Mouse (Mus musculus): ENCODE results near the gene Sort1. TPM values are rescaled to one million over a fixed set of nuclear protein-coding genes. Genes with fewer than 3 reads are reported as not detected.
"Not testable (repeated sequence)": the region's sequence is repeated elsewhere in the genome, so short reads cannot be mapped to it uniquely, and the experiment has no call there.

Gene Sort1
- 104 and 141 TPM in 2 replicates for polyA plus RNA-seq (2012; rRNA removed)

DNA sequence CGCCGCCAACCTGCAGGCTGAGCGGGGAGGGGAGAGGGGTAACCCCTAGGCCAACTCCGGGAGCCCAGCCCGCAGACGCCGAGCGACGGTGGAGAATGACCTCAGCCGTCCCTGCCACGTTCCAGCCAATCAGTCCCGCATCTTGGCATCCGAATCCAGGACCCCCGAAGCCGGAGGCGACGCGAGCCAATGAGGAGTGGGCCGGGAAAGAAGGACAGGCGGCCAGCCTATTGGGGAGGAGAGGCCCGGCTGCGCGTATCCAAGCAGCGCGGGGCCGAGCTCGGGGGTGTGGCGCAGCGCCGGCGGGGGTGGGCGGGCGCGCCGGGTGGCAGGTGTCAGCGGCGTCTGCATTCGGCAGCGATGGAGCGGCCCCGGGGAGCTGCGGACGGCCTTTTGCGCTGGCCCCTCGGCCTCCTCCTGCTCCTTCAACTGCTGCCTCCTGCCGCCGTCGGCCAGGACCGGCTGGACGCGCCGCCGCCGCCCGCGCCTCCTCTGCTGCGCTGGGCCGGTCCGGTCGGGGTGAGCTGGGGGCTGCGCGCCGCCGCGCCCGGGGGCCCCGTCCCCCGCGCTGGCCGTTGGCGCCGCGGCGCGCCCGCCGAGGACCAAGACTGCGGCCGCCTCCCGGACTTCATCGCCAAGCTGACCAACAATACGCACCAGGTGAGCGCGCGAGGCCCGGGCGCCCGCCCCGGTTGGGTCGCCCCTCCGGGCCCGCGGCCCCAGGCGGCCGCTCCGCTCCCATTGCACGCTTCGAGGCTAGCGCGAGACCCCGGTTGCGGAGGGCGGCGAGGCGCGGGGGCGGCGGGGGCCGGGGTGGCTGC lies at the start of gene Sort1:
TSS of gene Sort1 (plus strand) at position 302 of the 821 bp plus-strand sequence.
- DNase-seq: peak; percentile 82
- peaks cover 13% of the 10 kb centered on the region for H3K4me1 ChIP-seq (ENCODE audit: control insufficient read depth, insufficient read depth, low read length)
- under 1% methylated on average over 109 of the region's 109 CpGs for WGBS

DNA sequence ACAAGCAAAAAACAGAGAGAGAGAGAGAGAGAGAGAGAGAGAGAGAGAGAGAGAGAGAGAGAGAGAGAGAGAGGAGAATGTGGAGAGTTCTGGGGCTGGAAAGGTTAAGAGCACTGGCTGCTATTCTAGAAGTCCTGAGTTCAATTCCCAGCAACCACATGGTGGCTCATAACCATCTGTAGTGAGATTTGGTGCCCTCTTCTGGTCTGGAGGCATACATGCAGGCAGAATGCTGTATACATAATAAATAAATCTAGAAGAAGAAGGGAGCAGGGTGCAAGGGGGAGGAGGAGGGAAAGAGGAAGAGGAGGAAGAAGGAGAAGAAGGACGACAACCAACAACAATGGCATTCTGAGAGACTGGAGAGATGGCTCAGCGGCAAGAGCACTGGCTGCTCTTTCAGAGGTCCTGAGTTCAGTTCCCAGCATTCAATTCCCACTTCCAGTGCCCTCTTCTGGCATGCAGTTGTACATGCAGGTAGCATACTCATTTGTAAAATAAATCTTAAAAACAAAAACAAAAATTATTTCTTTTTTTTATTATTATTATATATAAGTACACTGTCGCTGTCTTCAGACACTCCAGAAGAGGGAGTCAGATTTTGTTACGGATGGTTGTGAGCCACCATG lies 46.3 kb upstream of the Sort1 start:
- not testable (repeated sequence) for H3K4me1 ChIP-seq (ENCODE audit: control insufficient read depth, insufficient read depth, low read length); H3K4me3 ChIP-seq (replicated peaks; ENCODE audit: extremely low read depth, low read depth, low read length); DNase-seq
- WGBS: 83% methylated on average over 4 of the region's 4 CpGs

More for the DNA sequence above, at the start of gene Sort1:
- H3K4me3 ChIP-seq (replicated peaks; ENCODE audit: extremely low read depth, low read depth, low read length): peak within 1 kb of the TSS; percentile 81
- TF ChIP-seq POLR2A (IDR thresholded peaks at IDR 0.05; ENCODE audit: borderline replicate concordance, extremely low read depth, low read depth, low read length) (peak; percentile 37; the same call in 1 of the 2 replicates), CTCF (IDR thresholded peaks at IDR 0.05; ENCODE audit: insufficient read depth, low read length) (no peak)

DNA sequence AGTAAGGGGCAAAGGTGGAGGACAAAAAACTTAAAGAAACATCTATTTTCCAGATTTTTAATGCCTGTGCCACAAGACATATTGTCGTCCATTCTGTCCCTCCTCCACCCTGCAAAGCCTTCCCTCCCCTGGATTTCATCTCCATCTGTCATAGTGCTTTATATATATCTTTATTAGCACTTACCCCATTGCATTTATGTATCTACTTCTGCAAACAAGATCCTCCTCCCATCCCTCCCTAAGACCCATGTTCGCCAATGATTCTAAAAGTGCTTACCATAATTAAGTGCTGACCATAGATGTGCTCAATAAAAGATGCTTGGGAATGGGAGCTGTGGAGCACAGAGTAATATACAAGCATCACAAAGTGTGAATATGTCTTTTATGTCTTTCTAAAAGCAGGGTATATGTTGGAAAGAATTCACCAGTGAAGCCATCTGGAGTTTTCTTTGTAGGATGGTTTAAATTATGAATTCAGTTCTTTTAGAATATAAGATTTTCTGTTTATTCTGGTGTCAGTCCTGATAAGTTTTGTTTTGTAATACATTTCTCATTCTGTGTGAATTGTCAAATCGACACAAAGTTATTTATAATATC lies 42.5 kb upstream of the Sort1 start:
- TF ChIP-seq POLR2A (IDR thresholded peaks at IDR 0.05; ENCODE audit: borderline replicate concordance, extremely low read depth, low read depth, low read length) (no peak), CTCF (IDR thresholded peaks at IDR 0.05; ENCODE audit: insufficient read depth, low read length) (no peak)
- no peak overlapping the region for H3K4me3 ChIP-seq (replicated peaks; ENCODE audit: extremely low read depth, low read depth, low read length)

DNA sequence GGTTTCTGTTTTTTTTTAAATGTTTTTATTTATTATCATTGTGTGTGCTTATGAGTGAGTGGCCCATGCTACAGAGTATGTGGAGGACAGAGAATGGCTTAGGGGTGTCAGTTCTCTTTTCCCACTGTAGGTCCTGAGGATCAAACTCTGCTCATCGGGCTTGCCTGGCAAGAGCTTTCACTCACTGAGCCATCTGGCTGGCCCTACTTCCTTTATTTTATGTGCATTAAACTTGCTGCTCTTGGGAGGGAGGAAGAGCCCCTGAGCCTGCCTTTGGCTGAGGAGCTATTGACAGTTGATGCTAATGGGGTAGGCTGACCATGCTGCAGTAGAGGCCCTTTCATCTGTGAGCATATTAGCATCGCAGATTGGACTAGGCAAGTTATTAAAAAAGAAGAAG lies 37.0 kb upstream of the Sort1 start:
- no peaks in the 10 kb centered on the region for H3K4me1 ChIP-seq (ENCODE audit: control insufficient read depth, insufficient read depth, low read length)
- 53% methylated on average over 2 of the region's 2 CpGs for WGBS
- H3K4me3 ChIP-seq (replicated peaks; ENCODE audit: extremely low read depth, low read depth, low read length): no peak overlapping the region
- no peak for TF ChIP-seq POLR2A (IDR thresholded peaks at IDR 0.05; ENCODE audit: borderline replicate concordance, extremely low read depth, low read depth, low read length)
- no peak for TF ChIP-seq CTCF (IDR thresholded peaks at IDR 0.05; ENCODE audit: insufficient read depth, low read length)
- DNase-seq: no peak

More for the DNA sequence above, 42.5 kb upstream of the Sort1 start:
- H3K4me1 ChIP-seq (ENCODE audit: control insufficient read depth, insufficient read depth, low read length): no peaks in the 10 kb centered on the region
- no peak for DNase-seq
- WGBS: 90% methylated on average over 3 of the region's 3 CpGs

DNA sequence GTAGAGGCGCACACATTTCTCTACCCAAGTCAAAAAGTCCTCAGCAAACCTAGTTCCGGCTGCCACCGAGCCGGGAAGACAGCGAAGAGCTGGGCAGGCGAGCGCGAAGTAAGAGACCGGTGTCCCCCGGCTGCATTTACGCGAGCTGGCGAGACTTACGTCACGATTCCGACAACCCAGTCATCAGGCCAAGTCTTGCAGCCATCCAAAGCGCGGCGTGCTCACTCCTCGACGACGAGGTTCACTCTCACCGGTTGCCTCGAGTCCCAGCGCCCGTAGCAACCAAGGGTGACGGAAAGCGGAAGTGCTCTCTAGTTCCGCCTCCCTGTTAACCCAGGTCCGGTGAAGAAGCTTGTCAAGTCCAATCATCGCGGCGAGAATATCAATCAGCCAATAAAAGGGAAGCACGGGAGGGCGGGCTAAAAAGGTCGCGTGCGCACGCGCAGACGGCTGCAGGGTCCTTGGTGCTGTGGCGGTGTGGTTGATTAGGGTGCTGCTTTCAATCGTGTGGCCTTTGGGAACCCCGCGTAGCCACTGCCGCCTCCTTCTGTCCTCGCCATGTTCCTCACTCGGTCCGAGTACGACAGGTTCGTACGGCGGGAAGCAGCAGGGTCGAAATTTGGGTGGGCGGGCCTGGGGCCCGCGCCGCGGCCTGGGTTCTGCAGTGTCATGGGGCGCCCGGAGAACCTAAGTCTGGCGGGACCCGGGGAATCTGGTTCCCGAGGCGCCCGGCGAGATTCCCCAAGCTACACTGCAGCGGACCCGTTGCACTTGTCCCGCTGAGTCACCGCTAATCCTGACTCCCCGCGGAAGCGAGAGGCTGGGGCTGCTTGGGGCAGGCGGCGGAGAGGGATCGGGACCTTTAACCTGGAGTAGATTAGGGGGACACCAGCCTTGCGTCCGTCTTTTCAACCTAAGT lies 26.9 kb upstream of the Sort1 start, which contains the start of gene Psma5:
TSS of gene Psma5 (plus strand) at position 208 of the 919 bp plus-strand sequence.
- Histone ChIP-seq H3K4me3 (replicated peaks; ENCODE audit: extremely low read depth, low read depth, low read length) (peak within 1 kb of the TSS; percentile 74), H3K4me1 (ENCODE audit: control insufficient read depth, insufficient read depth, low read length) (peaks cover 3% of the 10 kb centered on the region)
- TF ChIP-seq POLR2A (IDR thresholded peaks at IDR 0.05; ENCODE audit: borderline replicate concordance, extremely low read depth, low read depth, low read length) (peak; percentile 59; the same call in 1 of the 2 replicates), CTCF (IDR thresholded peaks at IDR 0.05; ENCODE audit: insufficient read depth, low read length) (no peak)
- DNase-seq: peak; percentile 90
- under 1% methylated on average over 79 of the region's 79 CpGs for WGBS

DNA sequence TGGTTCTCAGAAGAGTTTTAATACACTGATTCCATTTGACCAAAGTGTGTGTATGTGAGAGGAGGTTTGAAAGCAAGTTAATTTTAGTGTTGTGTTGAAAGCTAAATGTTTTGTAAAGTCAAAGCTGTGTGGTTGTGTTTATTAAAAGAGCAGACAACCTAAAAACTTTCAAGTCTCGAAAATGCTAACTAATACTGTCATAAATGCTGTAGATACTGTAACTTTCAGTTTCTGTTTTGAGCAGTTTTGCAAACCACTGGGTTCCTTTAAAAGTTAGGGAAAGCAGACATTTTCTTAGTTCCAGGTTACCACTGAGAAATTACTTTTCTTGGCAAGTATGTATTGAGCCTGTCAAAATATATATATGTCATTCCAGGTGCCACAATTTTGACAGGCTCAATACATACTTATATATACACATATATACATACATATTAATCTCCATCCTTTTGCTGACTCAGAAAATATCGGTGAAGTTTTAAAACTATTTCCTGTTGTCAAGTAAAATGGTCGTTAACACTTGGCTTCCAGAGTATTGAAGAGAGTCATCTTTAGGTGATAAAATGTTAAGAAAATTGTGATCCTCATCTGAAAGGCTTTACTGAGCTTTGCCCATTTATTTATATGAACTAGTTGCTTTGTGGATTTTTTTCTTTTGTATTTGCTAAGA lies 25.9 kb upstream of the Sort1 start:
- H3K4me1 ChIP-seq (ENCODE audit: control insufficient read depth, insufficient read depth, low read length): peaks cover 3% of the 10 kb centered on the region
- H3K4me3 ChIP-seq (replicated peaks; ENCODE audit: extremely low read depth, low read depth, low read length): peak overlapping the region; percentile 74
- TF ChIP-seq CTCF (IDR thresholded peaks at IDR 0.05; ENCODE audit: insufficient read depth, low read length) (no peak), POLR2A (IDR thresholded peaks at IDR 0.05; ENCODE audit: borderline replicate concordance, extremely low read depth, low read depth, low read length) (no peak)
- DNase-seq: no peak
- 30% methylated on average over 3 of the region's 3 CpGs for WGBS

DNA sequence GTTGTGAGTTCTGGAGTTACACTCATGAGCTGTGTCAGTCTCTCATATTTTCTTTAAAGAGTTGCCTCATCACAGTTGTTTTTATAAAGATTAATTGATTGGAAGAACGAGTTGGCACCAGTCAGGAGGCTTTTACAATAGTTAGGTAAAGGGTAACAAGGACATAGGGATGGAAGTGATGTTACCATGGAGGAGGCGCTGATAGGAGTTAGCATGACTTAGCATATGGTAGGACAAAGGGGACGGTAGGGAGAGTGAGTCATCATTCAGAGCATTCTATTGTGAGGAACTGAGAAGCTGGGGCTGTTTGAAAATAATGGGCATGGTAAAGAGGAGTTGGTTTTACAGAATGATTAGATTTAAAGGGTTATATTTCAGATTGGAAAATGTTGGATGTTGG lies 24.6 kb upstream of the Sort1 start:
- TF ChIP-seq CTCF (IDR thresholded peaks at IDR 0.05; ENCODE audit: insufficient read depth, low read length) (no peak), POLR2A (IDR thresholded peaks at IDR 0.05; ENCODE audit: borderline replicate concordance, extremely low read depth, low read depth, low read length) (no peak)
- Histone ChIP-seq H3K4me3 (replicated peaks; ENCODE audit: extremely low read depth, low read depth, low read length) (no peak overlapping the region), H3K4me1 (ENCODE audit: control insufficient read depth, insufficient read depth, low read length) (peaks cover 3% of the 10 kb centered on the region)
- no peak for DNase-seq
- 59% methylated on average over 3 of the region's 3 CpGs for WGBS

DNA sequence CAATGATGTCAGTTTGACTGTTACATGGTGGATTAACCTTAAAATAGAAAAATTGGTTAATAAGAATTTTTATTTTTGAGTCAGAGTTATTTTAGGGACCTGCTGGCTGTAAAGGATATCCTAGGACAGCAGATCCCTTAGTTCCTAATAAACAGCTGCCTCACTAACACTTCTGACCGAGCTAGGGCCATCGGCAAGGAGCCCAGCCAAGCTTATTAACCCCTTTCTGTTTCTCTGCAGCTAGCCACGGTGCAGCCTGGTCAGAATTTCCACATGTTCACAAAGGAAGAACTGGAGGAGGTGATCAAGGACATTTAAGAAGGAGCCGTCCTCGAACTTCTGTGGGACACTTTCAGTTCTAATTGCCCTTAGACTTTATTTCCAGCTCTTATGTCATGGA lies 4.4 kb upstream of the Sort1 start:
- WGBS: 69% methylated on average over 5 of the region's 5 CpGs
- H3K4me3 ChIP-seq (replicated peaks; ENCODE audit: extremely low read depth, low read depth, low read length); DNase-seq; H3K4me1 ChIP-seq (ENCODE audit: control insufficient read depth, insufficient read depth, low read length): not testable (repeated sequence)

Data from lung, adult 2 months (tissue).